Mouse (Mus musculus) heart, embryonic 12.5 days (tissue): ENCODE results near the gene Sec1. TPM values are rescaled to one million over a fixed set of nuclear protein-coding genes. Genes with fewer than 3 reads are reported as not detected.

Experiments
- ATAC-seq: fragments of 200-750 bp; cut with Nextera tagmentation; 2 replicates; pipeline ENCODE4 v1.8.0; 2017; ENCODE audit warnings: moderate TSS enrichment, moderate library complexity; ENCODE audit not compliant: insufficient number of reproducible peaks, low FRiP score
- H3K27ac ChIP-seq: fragments of 300-500 bp; sonication (generic); 2 replicates; pipeline ENCODE4 v1.5.1; 2016; ENCODE audit warnings: mild to moderate bottlenecking, moderate library complexity; ENCODE audit not compliant: poor library complexity, severe bottlenecking
- H3K27me3 ChIP-seq: fragments of 300-500 bp; sonication (generic); replicated peaks from 2 replicates; pipeline ENCODE4 v1.6.1; 2016; ENCODE audit warnings: mild to moderate bottlenecking, moderate library complexity
- H3K36me3 ChIP-seq: fragments of 300-500 bp; sonication (generic); 2 replicates; pipeline ENCODE4 v1.6.1; 2016; ENCODE audit warnings: mild to moderate bottlenecking, moderate library complexity
- H3K4me1 ChIP-seq: fragments of 300-500 bp; sonication (generic); replicated peaks from 2 replicates; pipeline ENCODE4 v1.6.1; 2016; ENCODE audit warnings: mild to moderate bottlenecking
- H3K4me2 ChIP-seq: fragments of 300-500 bp; sonication (generic); 2 replicates; pipeline ENCODE4 v1.6.1; 2016; ENCODE audit warnings: mild to moderate bottlenecking, moderate library complexity
- H3K4me3 ChIP-seq: fragments of 300-500 bp; sonication (generic); 2 replicates; pipeline ENCODE4 v1.5.1; 2016; ENCODE audit warnings: mild to moderate bottlenecking
- H3K9ac ChIP-seq: fragments of 300-500 bp; sonication (generic); 2 replicates; pipeline ENCODE4 v1.6.1; 2016; ENCODE audit warnings: mild to moderate bottlenecking, moderate library complexity
- H3K9me3 ChIP-seq: fragments of 300-500 bp; sonication (generic); replicated peaks from 2 replicates; pipeline ENCODE4 v1.6.1; 2016; ENCODE audit warnings: mild to moderate bottlenecking, moderate library complexity
- WGBS: fragments of 180-500 bp; shearing (Covaris S2); methylation state at CpG from one replicate; pipeline ENCODE4 v1.1.7; 2016; 5-methylcytosine and 5-hydroxymethylcytosine counted together
- polyA plus RNA-seq: library from polyadenylated mRNA; unstranded; fragments of >200 nt; fragmentation: Nextera tagmentation; extraction: Ambion mirVana; gene quantifications from 2 replicates; pipeline ENCODE4 v1.2.1, GENCODE M21; 2016

Sec1 gene
- polyA plus RNA-seq, 1 experiment from 2014 or later, result 0.49 TPM

DNA sequence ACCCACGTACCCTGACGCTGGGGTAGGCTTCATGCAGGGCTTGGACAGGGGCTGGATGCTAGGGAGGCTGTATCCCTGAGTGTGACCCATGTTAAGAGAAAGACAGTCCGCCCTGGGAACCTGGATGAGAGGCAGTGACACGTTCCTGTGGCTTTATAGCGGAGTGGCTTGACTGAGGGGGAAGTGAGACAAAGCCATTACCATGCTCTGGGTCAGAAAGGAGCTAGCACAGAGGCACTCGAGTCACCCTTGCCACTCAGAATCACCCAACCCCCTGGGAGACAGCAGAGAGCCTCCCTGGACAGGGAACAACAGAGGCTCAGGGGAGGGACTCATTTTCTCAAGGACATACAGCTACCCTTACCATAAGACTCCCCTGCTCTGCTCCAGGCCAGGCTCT, 5.1 kb downstream of the Sec1 start:
- Histone ChIP-seq H3K4me3 (no peak overlapping the region), H3K27me3 (peaks cover 4% of the 10 kb centered on the region; the same call in 1 of the 2 replicates), H3K36me3 (no peaks in the 10 kb centered on the region), H3K4me2 (no peak overlapping the region), H3K4me1 (peaks cover 19% of the 10 kb centered on the region), H3K9me3 (no peaks in the 10 kb centered on the region), H3K9ac (0 out of 2 replicates have a peak overlapping the region, but pooled peaks have one; percentile 21), H3K27ac (no peak overlapping the region; the same call in 1 of the 2 replicates)
- 61% methylated on average over 6 of the region's 6 CpGs for WGBS
- ATAC-seq, result no peak

DNA sequence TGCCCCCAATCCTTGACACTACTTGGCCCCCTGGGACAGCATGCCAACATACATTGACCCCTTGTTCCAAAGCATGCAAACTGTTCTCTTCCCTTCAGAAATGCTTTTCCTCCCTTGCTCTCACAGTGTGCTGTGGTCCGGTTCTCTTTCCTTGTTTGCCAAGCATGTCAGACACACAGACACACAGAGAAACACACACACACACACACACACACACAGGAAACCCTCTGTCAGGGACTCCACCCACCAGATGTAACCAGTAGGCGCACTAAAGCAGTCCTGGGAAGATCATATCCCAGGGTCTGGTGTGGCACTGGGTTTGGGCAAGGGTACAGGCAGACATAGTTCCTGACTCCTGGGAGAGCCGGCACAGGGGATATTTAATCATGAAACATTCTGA, 7.4 kb downstream of the Sec1 start:
- Histone ChIP-seq H3K27ac (no peak overlapping the region), H3K4me1 (peaks cover 29% of the 10 kb centered on the region), H3K4me2 (no peak overlapping the region), H3K36me3 (no peaks in the 10 kb centered on the region), H3K9me3 (no peaks in the 10 kb centered on the region), H3K4me3 (no peak overlapping the region), H3K27me3 (peaks cover 4% of the 10 kb centered on the region; the same call in 1 of the 2 replicates), H3K9ac (no peak overlapping the region)
- WGBS, result 79% methylated on average over 3 of the region's 3 CpGs
- no peak for ATAC-seq

DNA sequence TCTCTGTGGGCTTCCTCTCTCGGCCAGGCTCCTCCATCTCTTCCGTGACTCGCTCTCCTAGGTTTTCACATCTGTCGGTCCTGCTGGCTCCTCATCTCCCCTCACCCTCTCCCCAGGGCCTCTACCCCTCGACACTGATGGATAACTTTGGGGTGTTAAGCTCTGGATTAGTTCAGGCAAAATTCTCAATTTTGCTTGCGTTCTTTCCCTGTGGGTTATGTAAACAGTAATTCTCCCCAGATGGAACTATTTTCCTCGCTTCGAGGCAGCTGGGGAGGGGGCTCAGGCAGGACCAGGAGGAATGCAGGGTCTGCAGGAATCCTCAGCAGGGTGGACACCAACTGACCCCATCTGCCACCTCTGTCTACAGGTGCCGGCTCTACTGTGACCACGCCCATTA, 8.4 kb downstream of the Sec1 start:
- H3K27me3 ChIP-seq, result peaks cover 4% of the 10 kb centered on the region; the same call in 1 of the 2 replicates
- H3K9ac ChIP-seq, result no peak overlapping the region
- H3K4me2 ChIP-seq, result no peak overlapping the region
- 60% methylated on average over 10 of the region's 10 CpGs for WGBS
- no peaks in the 10 kb centered on the region for H3K36me3 ChIP-seq
- no peak overlapping the region for H3K27ac ChIP-seq
- H3K4me1 ChIP-seq, result peaks cover 37% of the 10 kb centered on the region
- no peaks in the 10 kb centered on the region for H3K9me3 ChIP-seq
- H3K4me3 ChIP-seq, result no peak overlapping the region
- no peak for ATAC-seq

DNA sequence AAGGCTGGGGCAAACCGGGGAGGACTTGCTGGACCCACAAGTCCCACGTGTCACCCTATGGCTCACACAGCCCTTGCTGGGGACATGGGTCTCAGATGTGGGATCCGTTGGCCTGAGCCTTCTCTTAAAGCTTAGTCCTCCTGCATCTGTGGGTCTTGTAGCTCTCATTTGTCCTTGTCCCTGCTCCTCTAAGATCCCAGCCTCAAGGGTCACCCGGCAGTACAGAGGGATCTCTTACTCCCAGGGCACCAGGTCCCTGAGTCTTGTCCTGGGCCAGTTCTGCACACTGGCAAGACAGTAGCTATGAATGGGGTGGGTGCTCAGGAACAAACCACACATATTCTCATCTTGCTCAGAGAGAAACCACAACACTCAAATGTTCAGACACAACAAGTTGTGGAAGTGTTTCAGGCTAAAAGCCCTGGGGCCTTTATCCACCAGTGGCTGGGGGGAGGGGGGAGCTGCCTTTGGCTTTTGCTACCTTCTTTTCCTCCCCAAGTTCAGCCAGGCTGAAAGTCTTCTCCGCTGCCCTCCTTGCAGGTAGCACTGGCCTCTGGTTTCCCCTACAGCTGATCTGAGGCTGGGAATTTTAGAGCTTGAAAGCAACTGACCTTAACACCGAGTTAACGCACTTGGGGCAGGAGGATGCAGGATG, 10.7 kb downstream of the Sec1 start, which contains the start of gene Ntn5:
Gene Ntn5 (plus strand): TSS at position 627 of the 655 bp plus-strand sequence.
- no peak within 1 kb of the TSS for H3K4me2 ChIP-seq
- ATAC-seq, result no peak

DNA sequence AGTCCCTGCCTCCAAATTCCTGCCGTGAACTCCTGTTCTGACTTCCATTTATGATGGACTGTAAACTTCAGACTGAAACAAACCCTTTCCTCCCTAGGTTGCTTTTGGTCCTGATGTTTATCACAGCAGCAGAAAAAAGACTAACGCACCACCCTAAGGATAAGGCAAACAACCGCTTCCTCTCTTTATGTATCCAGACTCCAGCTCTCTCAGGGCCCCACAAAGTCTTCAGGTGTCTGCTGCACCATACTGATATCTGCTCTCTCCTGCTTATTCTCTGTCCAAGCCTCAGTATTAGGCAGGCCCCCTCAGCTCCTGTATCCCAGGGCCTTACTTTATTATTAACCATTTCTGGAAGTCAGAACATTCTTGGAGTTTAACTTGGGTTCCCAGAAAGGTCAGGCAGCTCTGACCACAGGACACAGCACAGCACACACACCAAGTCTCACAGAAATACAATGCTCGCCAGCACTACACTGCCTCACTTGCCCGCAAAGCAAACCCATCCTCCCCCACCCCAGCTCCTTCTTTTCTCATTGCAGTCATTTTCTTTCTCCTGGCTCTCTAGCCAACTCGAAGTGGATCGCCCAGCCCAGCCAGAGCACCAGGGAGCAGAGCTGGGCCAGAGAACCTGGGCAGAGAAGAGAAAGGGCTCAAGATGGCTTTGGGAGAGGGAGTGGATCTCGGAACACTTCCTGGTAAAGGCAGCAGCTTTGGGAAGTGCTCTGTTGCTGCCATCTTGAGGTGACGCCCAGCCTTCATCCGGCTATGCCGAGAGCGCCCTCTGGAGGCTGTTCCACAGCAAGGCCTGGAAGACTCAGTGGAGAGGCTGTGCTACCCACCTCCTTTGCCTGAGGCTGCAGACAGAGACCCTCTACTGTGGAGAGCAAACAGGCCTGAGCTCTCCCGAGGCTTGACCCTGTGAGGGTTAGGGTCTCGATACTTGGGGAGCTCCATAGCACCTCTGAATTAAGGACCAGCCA, 11.8 kb downstream of the Sec1 start:
- H3K36me3 ChIP-seq, result no peaks in the 10 kb centered on the region
- H3K9me3 ChIP-seq, result no peaks in the 10 kb centered on the region
- ATAC-seq, result peak; percentile 36
- no peak overlapping the region for H3K27ac ChIP-seq
- H3K27me3 ChIP-seq, result peaks cover 4% of the 10 kb centered on the region; the same call in 1 of the 2 replicates
- peaks cover 28% of the 10 kb centered on the region for H3K4me1 ChIP-seq
- peak overlapping the region; percentile 14 for H3K4me3 ChIP-seq
- H3K9ac ChIP-seq, result peak overlapping the region; percentile 24; the same call in 1 of the 2 replicates
- 29% methylated on average over 14 of the region's 14 CpGs for WGBS
- peak overlapping the region; percentile 57 for H3K4me2 ChIP-seq

More for the DNA sequence above, 10.7 kb downstream of the Sec1 start, which contains the start of gene Ntn5:
- Histone ChIP-seq H3K9ac (no peak within 1 kb of the TSS), H3K4me1 (peaks cover 28% of the 10 kb centered on the region), H3K27me3 (peaks cover 4% of the 10 kb centered on the region; the same call in 1 of the 2 replicates), H3K36me3 (no peaks in the 10 kb centered on the region), H3K27ac (no peak within 1 kb of the TSS), H3K4me3 (no peak within 1 kb of the TSS), H3K9me3 (no peaks in the 10 kb centered on the region)
- WGBS, result 77% methylated on average over 7 of the region's 7 CpGs

DNA sequence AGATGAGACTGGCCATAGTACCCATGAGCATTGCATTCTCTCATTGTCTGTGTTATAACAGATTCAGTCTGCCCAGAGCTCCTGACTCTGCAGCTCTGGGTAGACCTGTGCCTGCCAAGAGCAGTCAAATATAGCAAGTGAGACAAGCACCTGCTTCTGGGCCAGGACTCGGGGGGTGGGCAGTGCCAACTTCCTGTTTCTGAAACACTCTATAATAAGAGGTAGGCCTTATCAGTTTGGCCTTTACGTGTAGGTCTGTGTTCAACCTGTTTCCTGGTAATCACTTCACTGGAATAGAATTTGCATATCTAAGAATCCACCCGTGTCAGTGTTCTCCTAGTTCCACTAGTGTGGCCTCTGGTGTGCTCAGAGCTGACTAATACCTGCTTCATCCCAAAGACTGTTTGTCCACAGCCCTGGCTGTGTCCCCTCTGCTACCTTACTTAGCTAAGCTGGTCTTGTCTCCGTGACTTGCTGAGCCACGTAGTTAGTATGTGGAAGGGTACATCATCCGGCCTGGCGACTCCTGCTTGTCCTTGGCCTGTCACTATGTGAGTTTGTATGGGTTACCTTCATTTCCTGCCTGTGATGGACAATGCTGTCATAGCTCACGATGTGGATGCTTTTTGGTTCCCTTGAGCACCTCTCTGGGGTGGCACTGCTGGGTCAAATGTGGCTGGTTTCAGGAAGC, 13.0 kb downstream of the Sec1 start:
- WGBS, result 64% methylated on average over 8 of the region's 8 CpGs
- Histone ChIP-seq H3K9ac (0 out of 2 replicates have a peak overlapping the region, but pooled peaks have one; percentile 15), H3K27ac (no peak overlapping the region), H3K27me3 (peaks cover 4% of the 10 kb centered on the region; the same call in 1 of the 2 replicates), H3K4me3 (no peak overlapping the region), H3K9me3 (no peaks in the 10 kb centered on the region), H3K4me2 (no peak overlapping the region), H3K4me1 (peaks cover 28% of the 10 kb centered on the region), H3K36me3 (no peaks in the 10 kb centered on the region)
- ATAC-seq, result no peak

DNA sequence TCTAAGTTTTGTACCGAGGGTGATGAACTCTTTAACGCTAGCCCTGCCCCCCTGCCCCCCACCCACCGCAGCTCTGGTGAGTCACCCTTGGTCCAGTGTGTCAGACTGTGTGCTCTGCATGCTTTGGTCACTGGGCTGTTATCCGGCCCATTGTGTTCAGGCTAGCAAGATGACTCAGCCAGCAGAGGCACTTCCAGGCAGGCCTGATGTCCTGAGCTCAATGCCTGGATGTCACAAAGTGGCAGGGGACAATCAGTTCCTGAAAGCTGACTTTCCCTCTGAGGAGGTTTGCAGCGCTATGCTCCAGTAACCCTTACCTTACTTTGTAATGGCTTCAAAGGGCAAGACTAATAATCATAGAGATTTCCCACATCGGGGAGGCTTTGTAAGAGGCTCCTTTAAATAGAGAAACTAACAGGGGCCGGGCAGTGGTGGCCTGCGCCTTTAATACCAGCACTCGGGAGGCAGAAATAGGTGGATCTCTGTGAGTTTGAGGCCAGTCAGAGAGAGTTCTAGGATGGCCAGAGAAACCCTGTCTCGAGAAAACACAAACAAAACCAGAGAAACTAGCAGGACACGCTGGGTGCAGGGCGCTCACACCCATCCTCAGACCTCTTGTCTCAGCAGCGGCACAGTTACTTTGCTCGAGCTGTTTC, 14.1 kb downstream of the Sec1 start:
- Histone ChIP-seq H3K9ac (peak overlapping the region; percentile 2; the same call in 1 of the 2 replicates), H3K4me3 (no peak overlapping the region), H3K36me3 (no peaks in the 10 kb centered on the region), H3K9me3 (no peaks in the 10 kb centered on the region), H3K27me3 (peaks cover 1% of the 10 kb centered on the region; the same call in 1 of the 2 replicates), H3K27ac (peak overlapping the region; percentile 57), H3K4me1 (peaks cover 28% of the 10 kb centered on the region), H3K4me2 (no peak overlapping the region)
- WGBS, result 60% methylated on average over 14 of the region's 14 CpGs
- peak; percentile 63 for ATAC-seq

DNA sequence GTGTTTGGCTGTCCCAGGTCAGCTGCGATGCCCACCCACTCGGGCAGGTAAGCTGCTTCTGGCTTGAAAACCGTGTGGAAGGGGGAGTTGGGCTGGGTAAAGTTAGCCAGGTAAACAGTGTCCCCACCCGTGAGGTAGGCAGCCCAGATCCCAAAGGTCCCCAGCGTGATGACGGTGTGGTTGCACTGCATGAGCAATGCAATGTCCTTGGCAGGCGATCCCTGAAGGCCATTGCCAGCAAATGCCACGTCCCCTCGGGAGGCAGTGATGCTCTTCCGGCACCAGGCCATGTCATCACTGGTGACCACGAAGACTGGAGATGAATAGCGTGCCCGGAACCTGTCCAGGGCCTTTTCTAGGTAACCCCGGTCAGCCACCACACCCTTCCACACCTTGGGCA, 15.7 kb downstream of the Sec1 start:
- no peaks in the 10 kb centered on the region for H3K36me3 ChIP-seq
- H3K4me3 ChIP-seq, result no peak overlapping the region
- no peaks in the 10 kb centered on the region for H3K27me3 ChIP-seq
- no peak for ATAC-seq
- H3K4me2 ChIP-seq, result no peak overlapping the region
- H3K9me3 ChIP-seq, result no peaks in the 10 kb centered on the region
- peaks cover 28% of the 10 kb centered on the region for H3K4me1 ChIP-seq
- no peak overlapping the region for H3K9ac ChIP-seq
- no peak overlapping the region for H3K27ac ChIP-seq
- 89% methylated on average over 14 of the region's 14 CpGs for WGBS

DNA sequence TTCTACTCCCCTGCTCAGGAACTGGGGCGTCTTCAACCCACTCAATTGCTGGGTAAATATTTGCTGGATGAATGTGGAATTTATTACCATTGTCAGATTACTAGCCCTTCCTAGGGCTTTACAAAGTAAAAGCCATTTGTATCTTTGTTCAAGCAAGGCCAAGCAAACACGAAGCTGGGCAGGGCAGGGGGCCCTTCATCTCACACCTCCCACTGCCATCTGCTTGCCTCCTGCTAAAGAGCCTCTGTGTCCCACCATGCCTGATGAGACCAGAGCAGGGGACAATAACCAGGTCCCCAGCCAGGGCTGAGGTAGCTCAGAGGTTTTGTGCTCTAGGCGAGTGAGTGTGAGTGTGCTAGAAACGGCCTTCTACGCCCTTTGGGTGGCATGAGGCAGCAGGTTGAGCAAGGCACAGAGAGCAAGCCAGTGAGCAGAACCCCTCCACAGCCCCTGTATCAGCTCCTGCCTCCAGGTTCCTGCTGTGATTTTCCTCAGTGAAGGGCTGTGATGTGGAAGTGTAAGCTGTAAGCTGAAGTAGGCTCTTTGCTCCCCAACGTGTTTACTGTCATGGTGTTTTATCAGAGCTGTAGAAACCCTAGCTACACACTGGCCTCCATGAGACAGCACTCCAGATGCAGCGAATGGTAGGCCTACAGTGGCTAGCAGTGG, 16.4 kb downstream of the Sec1 start:
- H3K36me3 ChIP-seq, result no peaks in the 10 kb centered on the region
- H3K4me3 ChIP-seq, result no peak overlapping the region
- no peak for ATAC-seq
- WGBS, result 65% methylated on average over 7 of the region's 7 CpGs
- no peak overlapping the region for H3K4me2 ChIP-seq
- no peak overlapping the region for H3K9ac ChIP-seq
- peaks cover 26% of the 10 kb centered on the region for H3K4me1 ChIP-seq
- H3K27me3 ChIP-seq, result no peaks in the 10 kb centered on the region
- no peak overlapping the region for H3K27ac ChIP-seq
- no peaks in the 10 kb centered on the region for H3K9me3 ChIP-seq

DNA sequence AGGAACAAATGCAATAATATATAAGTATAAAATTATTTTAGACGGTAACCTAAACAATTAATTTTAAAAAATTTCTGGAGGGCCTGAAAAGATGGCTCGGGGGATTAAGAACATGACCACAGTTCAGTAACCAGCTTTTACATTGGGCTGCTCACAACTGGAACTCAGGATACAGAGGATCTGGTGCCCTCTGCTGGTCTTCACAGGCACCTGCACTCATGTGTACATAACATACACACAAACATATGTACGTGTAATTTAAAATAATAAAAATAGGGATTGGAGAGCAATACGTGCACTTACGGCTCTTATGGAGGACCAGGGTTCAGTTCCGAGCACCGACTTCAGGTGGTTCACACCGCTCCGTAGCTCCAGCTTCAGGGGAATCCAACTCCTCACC, 25.3 kb downstream of the Sec1 start:
- H3K4me1 ChIP-seq, result peaks cover 13% of the 10 kb centered on the region
- ATAC-seq, result no peak
- no peaks in the 10 kb centered on the region for H3K27me3 ChIP-seq
- H3K36me3 ChIP-seq, result no peaks in the 10 kb centered on the region
- H3K4me3 ChIP-seq, result no peak overlapping the region
- peaks cover 6% of the 10 kb centered on the region for H3K9me3 ChIP-seq
- no peak overlapping the region for H3K9ac ChIP-seq
- 92% methylated on average over 9 of the region's 9 CpGs for WGBS
- no peak overlapping the region for H3K4me2 ChIP-seq
- no peak overlapping the region for H3K27ac ChIP-seq
